Mouse (Mus musculus) left cerebral cortex, postnatal 10 days (tissue): ENCODE data around the gene Slc2a9. TPM values are rescaled to one million over a fixed set of nuclear protein-coding genes. Genes with fewer than 3 reads are reported as not detected.
"Not testable (repeated sequence)": the region's sequence is repeated elsewhere in the genome, so short reads cannot be mapped to it uniquely, and the experiment has no call there.

Experiments used
- DNase-seq, 2 experiments: peaks; one replicate each; pipeline ENCODE4 v3.0.0; 2021 to 2022; ENCODE audit warnings: low spot score in 2 of 2, mixed read lengths in 1 of 2; ENCODE audit errors: extremely low spot score in 1 of 2
- intact Hi-C: fragments of 180-260 bp; cut with DNase I; formaldehyde crosslinking; loops from one replicate; pipeline ENCODE4 v1.15.1; 2025
- total RNA-seq, 2 experiments: library from RNA; stranded (reverse); gene quantifications; 2 replicates each; pipeline ENCODE4 v1.2.3; 2021

Gene Slc2a9
- total RNA-seq, 2 experiments from 2014 or later: 1.1 to 1.2 TPM

DNA sequence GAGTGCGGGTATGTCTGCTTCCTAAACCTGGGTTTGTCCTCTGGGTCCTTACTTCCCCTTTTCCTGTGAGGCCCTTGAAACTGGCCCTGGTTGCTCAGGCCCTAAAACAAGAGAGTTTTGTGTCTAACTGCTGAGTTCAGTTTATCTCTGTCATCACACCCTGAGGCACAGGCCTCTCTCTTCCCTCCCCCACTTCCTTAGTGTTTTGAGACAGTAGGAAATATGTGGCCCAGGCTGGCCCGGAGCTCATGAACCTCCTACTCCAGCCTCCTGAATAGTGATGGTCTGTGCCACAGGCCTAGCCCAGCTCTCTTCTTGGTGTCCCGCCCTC, 2.5 kb upstream of the Slc2a9 start:
- intact Hi-C loops: no loop called here
- no peak for DNase-seq

DNA sequence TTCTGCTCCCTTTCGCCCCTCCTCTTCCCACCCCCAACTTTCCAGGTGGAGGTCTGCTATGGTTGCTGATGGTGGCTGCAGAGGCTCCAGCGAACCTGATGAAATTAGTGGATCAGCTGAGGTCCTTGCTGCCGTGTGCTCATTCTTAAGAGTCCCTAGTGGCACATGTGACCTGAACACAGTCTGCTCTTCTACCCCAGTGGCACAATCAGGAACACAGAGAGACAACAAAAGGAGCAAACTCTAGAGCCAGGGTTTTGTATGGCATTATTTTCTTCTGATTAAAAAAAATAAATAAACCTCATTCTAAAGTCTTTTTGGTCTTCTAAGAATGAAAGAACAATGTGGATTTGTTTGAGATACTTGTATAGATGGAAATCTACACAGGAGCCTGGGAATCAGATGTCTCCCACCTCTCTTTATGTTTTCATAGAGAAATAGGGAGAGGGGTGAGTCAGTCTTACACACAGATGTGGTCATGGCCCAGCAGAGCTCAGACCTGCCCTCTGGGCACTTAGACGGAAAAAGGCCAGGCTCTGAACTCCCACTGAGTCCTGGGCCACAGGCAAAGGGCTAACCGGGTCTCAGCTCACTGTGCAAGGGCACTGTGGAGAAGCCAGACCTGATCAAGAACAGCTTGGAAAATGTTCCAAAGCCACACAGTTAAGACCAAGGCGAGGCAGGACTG, 1.9 kb upstream of the Slc2a9 start:
- no peak for DNase-seq
- intact Hi-C loops: no loop called here

DNA sequence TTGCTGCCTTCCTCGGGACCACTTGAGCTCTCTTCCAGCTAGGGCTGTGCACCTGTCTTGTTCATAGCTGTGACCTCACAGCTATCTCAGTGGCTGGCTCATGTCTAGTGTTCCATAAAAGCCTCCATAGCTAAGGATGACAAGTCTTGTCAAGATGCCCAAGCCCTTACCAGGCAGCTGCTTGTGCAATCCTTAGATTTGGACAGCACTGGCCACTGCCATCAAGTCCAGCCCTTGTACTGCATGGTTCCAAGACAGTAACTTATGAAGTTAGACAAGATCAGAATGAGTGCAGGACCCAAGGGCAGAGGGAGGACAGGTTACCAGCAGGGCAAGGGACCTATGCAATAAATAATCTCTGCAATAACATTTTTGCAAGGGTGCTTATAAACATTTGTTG, 1.2 kb upstream of the Slc2a9 start:
- no peak for DNase-seq
- intact Hi-C loops: no loop called here

DNA sequence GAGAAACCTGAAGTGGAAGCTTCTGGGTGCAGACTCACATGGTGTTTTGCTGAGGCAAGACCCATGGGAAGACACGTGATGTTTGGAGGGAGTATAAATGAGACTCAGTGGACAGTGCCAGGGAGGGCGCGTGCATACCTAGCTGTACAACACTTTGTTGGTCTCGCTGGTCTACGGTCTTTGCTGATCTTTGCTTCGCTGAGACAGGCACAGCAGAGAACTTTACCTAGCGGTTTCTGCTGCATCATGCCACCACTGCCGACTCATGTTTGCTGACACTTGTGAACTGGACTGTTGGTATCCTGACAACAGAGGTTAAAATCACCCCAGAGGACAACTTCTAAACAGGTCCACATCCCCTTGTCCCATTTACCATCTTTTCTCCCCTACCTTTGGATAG, 2.9 kb downstream of the Slc2a9 start:
- intact Hi-C loops: no loop called here
- no peak for DNase-seq

DNA sequence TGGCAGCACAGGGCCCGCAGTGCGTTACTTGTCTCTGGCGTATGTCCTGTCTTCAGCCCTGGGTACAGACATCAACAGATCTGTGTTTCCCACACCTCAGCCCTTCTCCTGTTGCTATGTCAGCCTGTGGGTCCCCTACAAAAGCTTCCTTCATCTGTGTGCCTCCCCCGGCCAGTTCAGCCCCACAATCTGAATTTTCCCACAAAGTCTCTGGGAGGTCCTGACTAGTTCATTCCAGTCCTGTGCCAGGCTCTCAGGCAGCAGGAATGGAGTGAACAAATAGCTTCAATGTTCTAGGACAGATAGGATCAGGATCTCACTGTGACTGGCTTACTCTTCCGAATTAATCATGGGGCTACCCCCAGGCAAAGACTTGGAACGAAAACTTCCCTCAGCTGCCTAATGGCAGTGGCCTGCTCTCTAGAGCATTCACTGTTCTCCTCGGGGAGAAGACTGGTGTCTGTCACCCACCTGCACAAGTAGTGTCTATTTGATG, 3.6 kb downstream of the Slc2a9 start:
- DNase-seq: peak; percentile 28 to 29
- intact Hi-C loops: no loop called here

GRCm38 (mm10) chr5:38498479-38498878, 4.5 kb downstream of the Slc2a9 start:
- DNase-seq: no peak
- intact Hi-C loops: no loop called here

GRCm38 (mm10) chr5:38496491-38497057, 6.4 kb downstream of the Slc2a9 start:
- intact Hi-C loops: no loop called here
- DNase-seq: no peak

DNA sequence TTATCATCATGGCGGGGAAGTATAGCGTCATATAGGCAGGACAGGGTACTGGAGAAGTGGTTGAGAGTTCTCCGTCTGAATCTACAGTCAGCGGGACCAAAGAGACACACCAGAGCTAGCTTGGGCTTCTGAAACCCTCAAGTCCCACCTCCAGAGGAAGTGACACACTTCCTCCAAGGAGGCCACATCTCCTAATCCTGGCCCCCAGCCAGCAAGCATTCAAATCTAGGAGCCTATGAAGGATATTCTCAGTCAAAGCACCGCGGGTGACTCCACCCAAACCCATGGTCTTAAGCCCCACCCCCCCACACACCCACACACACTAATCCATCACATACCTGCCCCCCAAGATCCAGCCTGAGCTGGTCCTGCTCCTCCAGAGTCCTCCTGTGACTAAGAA, 9.1 kb downstream of the Slc2a9 start:
- DNase-seq: no peak
- intact Hi-C loops: no loop called here

GRCm38 (mm10) chr5:38491763-38492162, 11.2 kb downstream of the Slc2a9 start:
- no peak for DNase-seq
- intact Hi-C loops: no loop called here

- DNase-seq: no peak
- intact Hi-C loops: no loop called here
Measured at GRCm38 (mm10) chr5:38489739-38490138, 13.2 kb downstream of the Slc2a9 start.

GRCm38 (mm10) chr5:38488673-38489615, 14.0 kb downstream of the Slc2a9 start:
- intact Hi-C loops: no loop called here
- no peak for DNase-seq

DNA sequence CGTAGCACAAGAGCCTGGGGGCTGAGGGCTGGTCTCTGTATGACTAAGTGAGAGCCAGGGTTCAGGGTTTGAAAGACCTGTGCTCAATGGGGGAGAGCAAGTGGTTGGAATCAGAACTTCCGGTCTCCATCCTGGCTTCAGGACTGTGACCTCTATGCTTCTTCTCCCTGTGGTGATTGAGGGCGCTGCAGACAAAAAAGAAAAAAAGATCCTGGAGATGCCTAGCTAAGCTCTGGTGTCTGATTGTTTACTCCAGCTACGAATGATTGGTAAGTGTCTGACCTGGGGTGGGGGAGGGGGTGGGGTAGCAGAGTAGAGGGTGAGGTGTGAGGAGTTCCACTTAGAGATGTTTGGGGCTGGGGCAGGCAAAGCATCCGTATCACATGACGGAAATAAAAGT, 14.9 kb downstream of the Slc2a9 start:
- no peak for DNase-seq
- intact Hi-C loops: no loop called here

DNA sequence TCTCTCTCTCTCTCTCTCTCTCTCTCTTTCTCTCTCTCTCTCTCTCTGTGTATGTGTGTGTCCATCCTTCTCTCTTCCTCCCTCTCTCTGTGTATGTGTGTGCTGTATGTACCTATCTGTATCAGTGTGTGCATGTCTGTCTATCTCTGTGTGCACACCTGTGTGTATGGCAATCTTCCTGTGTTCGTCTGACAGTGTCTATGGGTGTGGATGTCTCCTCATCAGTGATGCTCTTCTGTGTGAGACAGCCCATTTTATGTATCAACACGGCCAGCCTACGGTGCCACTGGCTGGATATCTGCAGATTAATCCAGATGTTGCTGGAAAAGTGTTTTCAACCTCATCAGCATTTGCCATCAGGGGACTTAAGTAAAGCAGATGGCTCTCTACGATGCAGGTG, 15.7 kb downstream of the Slc2a9 start:
- DNase-seq: no peak
- intact Hi-C loops: no loop called here

DNA sequence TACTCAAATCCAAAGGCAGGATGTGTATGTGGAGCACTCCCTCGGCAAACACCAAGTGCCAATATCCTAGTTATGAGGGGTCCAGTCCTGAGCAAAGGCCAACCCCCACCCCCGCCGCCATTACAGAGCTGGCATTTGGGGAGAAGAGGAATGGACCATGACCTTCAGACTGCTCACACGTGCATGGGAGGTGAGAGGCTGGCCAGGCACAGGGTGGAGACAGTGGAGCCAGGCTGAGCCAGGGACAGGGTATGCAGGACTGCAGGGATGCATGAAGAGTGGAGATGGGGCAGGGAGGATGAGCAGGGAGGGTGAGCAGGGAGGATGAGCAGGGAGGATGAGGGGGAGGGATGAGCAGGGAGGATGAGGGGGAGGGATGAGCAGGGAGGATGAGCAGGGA, 17.0 kb downstream of the Slc2a9 start:
- intact Hi-C loops: no loop called here
- no peak for DNase-seq

- intact Hi-C loops: loop anchor here (5.0 kb wide), 1 partner anchor 176 kb away; no protein-coding TSS in a partner anchor
- DNase-seq: no peak
Measured at GRCm38 (mm10) chr5:38483518-38484110, 19.3 kb downstream of the Slc2a9 start.

DNA sequence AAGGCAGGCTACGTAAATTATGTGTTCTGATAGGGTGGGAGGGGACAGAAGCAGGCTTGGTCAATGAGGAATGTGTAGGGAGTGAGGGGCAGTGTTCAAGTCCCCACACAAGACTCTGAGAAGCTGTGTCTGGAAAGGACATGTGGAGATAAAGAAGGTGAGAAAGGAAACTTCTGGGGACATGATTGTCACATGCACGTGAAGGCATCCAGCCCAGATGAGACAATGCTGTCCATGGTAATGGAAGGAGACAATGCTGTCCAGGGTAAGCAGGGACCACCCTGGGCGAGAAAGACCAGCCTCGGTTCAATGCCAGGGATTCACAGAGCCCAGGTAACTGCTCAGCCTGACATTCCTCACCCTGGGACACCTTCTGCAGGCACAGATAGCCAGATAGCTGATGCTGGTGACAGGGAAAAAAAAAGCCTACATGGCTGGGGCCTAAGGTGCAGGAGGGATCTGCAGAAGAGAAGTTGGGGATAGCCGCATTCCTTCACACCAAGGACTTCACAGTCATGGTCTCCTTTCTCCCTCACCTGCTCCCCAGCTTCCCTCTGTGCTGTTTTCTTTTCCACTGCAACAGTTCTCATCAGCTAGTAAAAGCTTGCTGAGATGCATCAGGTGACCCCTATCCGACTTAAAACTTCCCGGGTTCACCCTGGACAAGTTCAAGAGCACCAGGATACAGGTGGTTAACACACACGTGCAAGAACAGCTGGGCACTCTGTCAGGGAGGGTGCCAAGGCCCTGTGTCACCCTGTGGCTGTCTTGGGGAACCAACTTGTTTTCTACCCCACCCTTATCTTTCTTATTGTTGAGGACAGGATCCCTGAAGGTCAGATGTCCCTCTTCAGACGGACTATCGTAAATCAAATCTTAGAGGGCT, 21.9 kb downstream of the Slc2a9 start:
- intact Hi-C loops: loop anchor here (5.0 kb wide), 1 partner anchor 174 kb away; no protein-coding TSS in a partner anchor
- peak in 1 of 2 experiments; percentile 8 for DNase-seq

DNA sequence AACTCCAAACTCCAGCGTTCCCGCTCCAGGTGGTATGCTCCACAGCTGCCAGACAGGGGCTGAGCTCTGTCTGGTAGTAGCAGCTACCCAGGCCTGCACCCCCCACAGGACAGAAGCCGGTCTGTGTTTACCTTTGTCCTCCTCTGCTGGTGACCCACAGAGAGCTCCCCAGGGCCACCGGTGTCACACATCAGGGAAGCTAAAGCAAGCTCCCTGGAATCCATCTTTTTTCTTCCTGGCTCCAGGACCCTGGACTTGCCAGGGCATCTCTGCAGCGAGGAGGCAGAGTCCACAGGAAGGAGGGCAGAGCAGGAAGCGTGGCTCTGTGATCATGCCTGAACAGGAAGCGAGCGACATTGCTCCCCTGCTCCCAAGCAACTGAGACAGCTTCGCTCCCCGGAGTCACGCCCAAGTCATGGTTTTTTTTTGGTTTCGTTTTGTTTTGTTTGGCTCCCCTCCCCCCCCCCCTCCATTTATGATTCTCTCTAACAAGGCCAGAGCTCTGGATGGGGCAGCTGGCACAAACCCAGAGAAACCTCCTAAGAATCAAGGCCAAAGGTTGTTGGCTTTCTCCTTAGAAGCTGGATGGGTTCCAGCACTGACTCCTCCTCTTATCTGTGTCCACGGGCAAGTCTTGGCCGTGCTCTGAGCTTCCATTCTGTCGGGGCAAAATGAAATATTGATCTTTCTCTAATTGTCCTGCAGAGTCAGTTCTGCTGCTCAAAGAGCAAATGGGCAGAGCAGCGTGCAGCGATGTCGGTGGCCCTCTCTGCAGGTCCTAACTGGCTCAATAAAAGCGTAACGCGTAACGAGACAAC, 22.8 kb downstream of the Slc2a9 start:
- DNase-seq: peak in 1 of 2 experiments; percentile 72
- intact Hi-C loops: loop anchor here (5.0 kb wide), 1 partner anchor 173 kb away; no protein-coding TSS in a partner anchor

DNA sequence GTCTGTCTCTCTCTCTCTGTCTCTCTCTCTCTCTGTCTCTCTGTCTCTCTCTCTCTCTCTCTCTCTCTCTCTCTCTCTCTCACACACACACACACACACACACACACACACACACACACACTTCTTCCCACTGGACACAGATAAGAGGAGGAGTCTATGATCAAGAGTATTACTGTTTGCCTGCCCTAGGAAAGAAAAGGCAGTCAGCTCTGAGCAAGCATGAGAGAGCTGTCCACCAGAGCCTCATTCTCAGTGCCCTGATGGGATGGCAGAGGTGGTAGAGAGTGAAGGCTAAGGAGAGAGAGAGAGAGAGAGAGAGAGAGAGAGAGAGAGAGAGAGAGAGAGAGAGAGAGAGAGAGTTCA, 23.4 kb downstream of the Slc2a9 start:
- DNase-seq, intact Hi-C loops: not testable (repeated sequence)
